Mouse (Mus musculus) ES-Bruce4 (cell line): ENCODE measurements around the gene 6430548M08Rik.

Experiments used
- CTCF ChIP-seq: IDR thresholded peaks from one replicate; pipeline ENCODE4 v1.8.1; 2011; ENCODE audit warnings: low read depth, low read length
- EP300 ChIP-seq: IDR thresholded peaks from 2 replicates; pipeline ENCODE4 v1.6.1; 2011; ENCODE audit warnings: low read depth, low read length; ENCODE audit not compliant: insufficient read depth
- POLR2A ChIP-seq: IDR thresholded peaks from one replicate; pipeline ENCODE4 v1.8.1; 2011; ENCODE audit warnings: low read length; ENCODE audit not compliant: insufficient read depth

- TF ChIP-seq CTCF (no peak), POLR2A (no peak), EP300 (no peak)
Observed at GRCm38 (mm10) chr8:120104721-120105272, 9.2 kb upstream of the 6430548M08Rik start.
